Mouse (Mus musculus) kidney, embryonic 14.5 days (tissue): ENCODE data around the gene Adam8. TPM values are rescaled to one million over a fixed set of nuclear protein-coding genes. Genes with fewer than 3 reads are reported as not detected.
A peak's percentile ranks its signal among the peaks of the same experiment; 100 is the strongest.

Experiments
- ATAC-seq: fragments of 200-750 bp; cut with Nextera tagmentation; 2 replicates; pipeline ENCODE4 v1.8.0; 2017; ENCODE audit warnings: moderate number of reproducible peaks, mild to moderate bottlenecking, moderate TSS enrichment, moderate library complexity; ENCODE audit not compliant: low FRiP score, low TSS enrichment
- H3K27ac ChIP-seq: fragments of 300-500 bp; sonication (generic); 2 replicates; pipeline ENCODE4 v1.5.1; 2014; ENCODE audit warnings: low read depth, mild to moderate bottlenecking, low read length, moderate library complexity, mixed read lengths
- H3K27me3 ChIP-seq: fragments of 300-500 bp; sonication (generic); 2 replicates; pipeline ENCODE4 v1.6.1; 2014; ENCODE audit warnings: mild to moderate bottlenecking, low read length; ENCODE audit not compliant: control insufficient read depth, insufficient read depth
- H3K36me3 ChIP-seq: fragments of 300-500 bp; sonication (generic); 2 replicates; pipeline ENCODE4 v1.6.1; 2014; ENCODE audit warnings: low read length, mixed read lengths; ENCODE audit not compliant: control insufficient read depth, insufficient read depth
- H3K4me1 ChIP-seq: fragments of 300-500 bp; sonication (generic); 2 replicates; pipeline ENCODE4 v1.6.1; 2014; ENCODE audit warnings: low read length, mixed read lengths; ENCODE audit not compliant: control insufficient read depth, insufficient read depth
- H3K4me2 ChIP-seq: fragments of 300-500 bp; sonication (generic); replicated peaks from 2 replicates; pipeline ENCODE4 v1.6.1; 2014; ENCODE audit warnings: low read depth, mild to moderate bottlenecking, low read length
- H3K4me3 ChIP-seq: fragments of 300-500 bp; sonication (generic); 2 replicates; pipeline ENCODE4 v1.5.1; 2014; ENCODE audit warnings: mild to moderate bottlenecking, low read length
- H3K9ac ChIP-seq: fragments of 300-500 bp; sonication (generic); 2 replicates; pipeline ENCODE4 v1.6.1; 2014; ENCODE audit warnings: low read depth, mild to moderate bottlenecking, low read length, moderate library complexity
- H3K9me3 ChIP-seq: fragments of 300-500 bp; sonication (generic); 2 replicates; pipeline ENCODE4 v1.6.1; 2016; ENCODE audit warnings: low read length; ENCODE audit not compliant: control insufficient read depth
- WGBS: fragments of 180-500 bp; shearing (Covaris S2); extraction: QIAGEN DNeasy Blood & Tissue Kit; methylation state at CpG from one replicate; pipeline ENCODE4 v1.1.7; 2014; 5-methylcytosine and 5-hydroxymethylcytosine counted together
- polyA plus RNA-seq: library from polyadenylated mRNA; unstranded; fragments of >200 nt; fragmentation: Nextera tagmentation; extraction: Ambion mirVana; gene quantifications from 2 replicates; pipeline ENCODE4 v1.2.1, GENCODE M21; 2014

Gene Adam8
- polyA plus RNA-seq, 1 experiment from 2014 or later: 0.85 TPM

DNA sequence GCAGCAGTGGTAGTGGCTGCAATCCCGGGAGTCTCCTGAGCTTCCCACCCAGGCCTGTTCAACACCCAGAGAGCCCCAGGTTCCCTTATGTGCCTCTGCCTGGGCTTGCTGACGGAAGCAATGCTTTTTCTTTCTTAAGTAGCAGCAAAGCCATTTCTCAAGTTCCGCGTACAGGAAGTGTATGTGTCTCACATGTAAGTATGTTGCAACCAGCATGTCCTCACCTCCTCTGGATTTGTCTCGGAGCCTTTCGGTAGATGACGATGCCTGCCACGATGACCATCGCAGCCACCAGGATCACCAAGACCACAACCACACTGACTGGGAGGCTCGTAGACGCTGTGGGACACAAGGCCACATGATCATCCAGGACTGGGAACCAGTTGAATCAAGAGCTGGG, 7.9 kb downstream of the Adam8 start:
- no peaks in the 10 kb centered on the region for H3K36me3 ChIP-seq
- no peak overlapping the region for H3K4me2 ChIP-seq
- no peaks in the 10 kb centered on the region for H3K27me3 ChIP-seq
- no peak overlapping the region for H3K27ac ChIP-seq
- no peaks in the 10 kb centered on the region for H3K4me1 ChIP-seq
- WGBS: 92% methylated on average over 11 of the region's 11 CpGs
- H3K4me3 ChIP-seq: no peak overlapping the region
- no peaks in the 10 kb centered on the region for H3K9me3 ChIP-seq
- no peak overlapping the region for H3K9ac ChIP-seq
- no peak for ATAC-seq

DNA sequence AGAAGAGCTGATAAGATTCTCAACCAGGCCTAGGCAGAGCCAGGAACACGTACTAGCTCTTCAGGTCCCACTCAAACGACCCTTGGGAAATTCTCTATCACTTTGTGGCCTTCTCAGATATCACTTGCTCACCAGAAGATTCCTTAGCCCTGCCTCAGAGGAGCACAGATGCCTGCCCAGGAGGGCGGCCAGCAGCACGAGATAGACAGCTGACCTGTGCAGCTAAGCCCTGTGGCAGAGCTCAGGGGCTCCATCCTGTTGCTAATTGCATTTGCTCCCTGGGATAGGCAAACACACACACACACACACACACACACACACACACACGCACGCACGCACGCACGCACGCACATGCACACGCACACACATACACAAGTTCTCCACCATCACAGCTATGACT, 10.3 kb downstream of the Adam8 start:
- no peak for ATAC-seq
- Histone ChIP-seq H3K9me3 (no peaks in the 10 kb centered on the region), H3K27ac (no peak overlapping the region), H3K4me1 (0 out of 2 replicates have a peak, but pooled peaks cover 4% of the 10 kb centered on the region), H3K27me3 (no peaks in the 10 kb centered on the region), H3K36me3 (no peaks in the 10 kb centered on the region), H3K9ac (no peak overlapping the region), H3K4me2 (no peak overlapping the region), H3K4me3 (no peak overlapping the region)
- WGBS: 88% methylated on average over 11 of the region's 11 CpGs

- no peaks in the 10 kb centered on the region for H3K27me3 ChIP-seq
- 0 out of 2 replicates have a peak, but pooled peaks cover 4% of the 10 kb centered on the region for H3K4me1 ChIP-seq
- H3K4me3 ChIP-seq: no peak overlapping the region
- H3K9me3 ChIP-seq: no peaks in the 10 kb centered on the region
- no peak for ATAC-seq
- no peak overlapping the region for H3K9ac ChIP-seq
- no peaks in the 10 kb centered on the region for H3K36me3 ChIP-seq
- H3K4me2 ChIP-seq: no peak overlapping the region
- no peak overlapping the region for H3K27ac ChIP-seq
- WGBS: 58% methylated on average over 3 of the region's 3 CpGs
These were observed 11.6 kb downstream of the Adam8 start for GRCm38 (mm10) chr7:139980778-139981177.

- peak; percentile 63; the same call in 1 of the 2 replicates for ATAC-seq
- Histone ChIP-seq H3K9ac (peak overlapping the region; percentile 31; the same call in 1 of the 2 replicates), H3K9me3 (no peaks in the 10 kb centered on the region), H3K4me1 (0 out of 2 replicates have a peak, but pooled peaks cover 4% of the 10 kb centered on the region), H3K27me3 (no peaks in the 10 kb centered on the region), H3K27ac (no peak overlapping the region), H3K36me3 (no peaks in the 10 kb centered on the region), H3K4me2 (peak overlapping the region; percentile 76), H3K4me3 (peak overlapping the region; percentile 53)
- 42% methylated on average over 13 of the region's 13 CpGs for WGBS
These were observed 13.2 kb downstream of the Adam8 start for GRCm38 (mm10) chr7:139979011-139979719.

GRCm38 (mm10) chr7:139978278-139978892, 14.0 kb downstream of the Adam8 start, which contains the start of gene 6430531B16Rik:
TSS of gene 6430531B16Rik (minus strand) at chr7:139978755.
- no peaks in the 10 kb centered on the region for H3K9me3 ChIP-seq
- no peaks in the 10 kb centered on the region for H3K36me3 ChIP-seq
- ATAC-seq: peak; percentile 94
- H3K27me3 ChIP-seq: no peaks in the 10 kb centered on the region
- H3K9ac ChIP-seq: peak within 1 kb of the TSS; percentile 48; the same call in 1 of the 2 replicates
- 4% methylated on average over 32 of the region's 32 CpGs for WGBS
- 0 out of 2 replicates have a peak, but pooled peaks cover 4% of the 10 kb centered on the region for H3K4me1 ChIP-seq
- H3K4me2 ChIP-seq: peak within 1 kb of the TSS; percentile 76
- peak within 1 kb of the TSS; percentile 53 for H3K4me3 ChIP-seq
- no peak within 1 kb of the TSS for H3K27ac ChIP-seq

GRCm38 (mm10) chr7:139975471-139975870, 16.9 kb downstream of the Adam8 start:
- Histone ChIP-seq H3K27me3 (no peaks in the 10 kb centered on the region), H3K27ac (no peak overlapping the region), H3K4me1 (0 out of 2 replicates have a peak, but pooled peaks cover 4% of the 10 kb centered on the region), H3K4me2 (no peak overlapping the region), H3K9me3 (no peaks in the 10 kb centered on the region), H3K36me3 (no peaks in the 10 kb centered on the region), H3K4me3 (no peak overlapping the region), H3K9ac (no peak overlapping the region)
- WGBS: 63% methylated on average over 5 of the region's 5 CpGs
- ATAC-seq: no peak

GRCm38 (mm10) chr7:139974307-139974706, 18.1 kb downstream of the Adam8 start:
- Histone ChIP-seq H3K4me3 (no peak overlapping the region), H3K4me2 (no peak overlapping the region), H3K4me1 (0 out of 2 replicates have a peak, but pooled peaks cover 4% of the 10 kb centered on the region), H3K36me3 (no peaks in the 10 kb centered on the region), H3K27me3 (no peaks in the 10 kb centered on the region), H3K9ac (no peak overlapping the region), H3K9me3 (no peaks in the 10 kb centered on the region), H3K27ac (no peak overlapping the region)
- ATAC-seq: no peak
- WGBS: 87% methylated on average over 10 of the region's 10 CpGs

GRCm38 (mm10) chr7:139972923-139973331, 19.4 kb downstream of the Adam8 start:
- no peaks in the 10 kb centered on the region for H3K27me3 ChIP-seq
- H3K4me2 ChIP-seq: no peak overlapping the region
- H3K4me3 ChIP-seq: no peak overlapping the region
- no peak overlapping the region for H3K9ac ChIP-seq
- no peak overlapping the region for H3K27ac ChIP-seq
- no peaks in the 10 kb centered on the region for H3K4me1 ChIP-seq
- ATAC-seq: no peak
- no peaks in the 10 kb centered on the region for H3K9me3 ChIP-seq
- H3K36me3 ChIP-seq: no peaks in the 10 kb centered on the region

DNA sequence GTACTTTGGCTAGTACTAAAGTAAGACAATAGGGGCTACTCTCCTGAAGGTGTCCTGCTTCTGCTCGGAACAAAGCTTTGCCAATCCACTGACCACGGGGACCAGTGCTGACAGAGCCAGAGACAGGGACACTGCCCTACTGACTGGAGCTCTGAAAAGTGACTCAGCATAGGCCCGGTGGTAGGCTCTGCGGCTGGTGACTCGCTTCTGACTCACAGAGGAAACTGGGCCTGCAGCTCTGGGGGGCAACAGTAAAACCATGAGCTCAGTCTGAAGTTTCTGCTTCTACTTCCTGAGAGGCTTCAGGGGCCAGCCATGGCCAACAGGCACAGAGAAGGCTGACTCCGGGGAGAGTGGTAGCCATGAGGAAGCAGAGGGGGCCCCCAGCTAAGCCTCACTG, 20.9 kb downstream of the Adam8 start:
- Histone ChIP-seq H3K4me2 (no peak overlapping the region), H3K4me3 (no peak overlapping the region), H3K36me3 (no peaks in the 10 kb centered on the region), H3K9me3 (no peaks in the 10 kb centered on the region), H3K9ac (no peak overlapping the region), H3K27ac (no peak overlapping the region), H3K4me1 (no peaks in the 10 kb centered on the region), H3K27me3 (no peaks in the 10 kb centered on the region)
- no peak for ATAC-seq
- 70% methylated on average over 6 of the region's 6 CpGs for WGBS
